Mouse (Mus musculus) megakaryocyte, adult 5-6 weeks (primary cell): Measurements from ENCODE around the gene Mxd1. TPM values are rescaled to one million over a fixed set of nuclear protein-coding genes. Genes with fewer than 3 reads are reported as not detected.

Experiments
- ATAC-seq: 2 replicates; pipeline ENCODE4 v1.8.0; 2016; ENCODE audit warnings: mild to moderate bottlenecking, inconsistent platforms; ENCODE audit not compliant: poor library complexity, severe bottlenecking
- total RNA-seq, 2 experiments: library from RNA; stranded (forward) in 1 of 2; stranded (reverse) in 1 of 2; fragments of 153-499, 151-499 nt in 1 of 2; fragments of 221-1000, 200-1000 nt in 1 of 2; gene quantifications; 2 replicates each; pipeline versions ENCODE4 v1.2.3 to v1.2.4; 2015 to 2017

Gene Mxd1
- total RNA-seq (2015) (70.4 and 76.0 TPM in 2 replicates), total RNA-seq (2017) (87.1 and 120 TPM in 2 replicates)

DNA sequence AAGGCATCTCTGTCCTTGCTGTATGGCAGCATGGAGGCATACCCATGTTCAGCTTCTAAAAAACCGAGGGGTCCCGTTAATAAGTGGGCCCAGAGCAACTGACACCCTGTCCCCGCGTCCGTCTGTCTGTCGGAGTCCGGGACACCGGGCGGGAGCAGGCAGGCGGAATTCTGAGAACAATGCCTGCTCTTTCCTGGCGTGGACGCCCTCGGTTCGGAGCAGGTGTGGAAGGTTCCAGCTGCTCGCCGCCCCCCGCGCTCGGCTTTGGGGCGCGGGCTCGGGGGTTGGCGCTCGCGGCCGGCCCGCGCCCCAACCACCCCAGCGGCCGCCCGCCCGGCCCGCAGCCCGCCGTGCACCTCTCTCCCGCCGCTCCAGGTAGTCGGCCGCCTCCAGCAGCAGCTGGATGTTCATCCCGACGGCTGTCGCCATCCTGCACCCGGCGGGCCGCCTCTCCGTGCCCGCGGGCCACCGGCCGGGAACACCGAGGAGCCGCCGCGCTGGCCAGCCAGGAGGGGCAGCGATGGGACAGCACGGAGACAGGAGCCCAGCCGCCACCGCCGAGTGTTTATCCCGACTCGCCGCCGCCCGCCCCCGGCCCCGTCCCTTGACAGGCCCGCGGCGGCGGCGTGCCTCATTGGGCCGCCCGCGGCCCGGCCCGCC is at the start of gene Mxd1:
TSS of gene Mxd1 (minus strand) at position 582 of the 660 bp plus-strand sequence.
- ATAC-seq = no peak

DNA sequence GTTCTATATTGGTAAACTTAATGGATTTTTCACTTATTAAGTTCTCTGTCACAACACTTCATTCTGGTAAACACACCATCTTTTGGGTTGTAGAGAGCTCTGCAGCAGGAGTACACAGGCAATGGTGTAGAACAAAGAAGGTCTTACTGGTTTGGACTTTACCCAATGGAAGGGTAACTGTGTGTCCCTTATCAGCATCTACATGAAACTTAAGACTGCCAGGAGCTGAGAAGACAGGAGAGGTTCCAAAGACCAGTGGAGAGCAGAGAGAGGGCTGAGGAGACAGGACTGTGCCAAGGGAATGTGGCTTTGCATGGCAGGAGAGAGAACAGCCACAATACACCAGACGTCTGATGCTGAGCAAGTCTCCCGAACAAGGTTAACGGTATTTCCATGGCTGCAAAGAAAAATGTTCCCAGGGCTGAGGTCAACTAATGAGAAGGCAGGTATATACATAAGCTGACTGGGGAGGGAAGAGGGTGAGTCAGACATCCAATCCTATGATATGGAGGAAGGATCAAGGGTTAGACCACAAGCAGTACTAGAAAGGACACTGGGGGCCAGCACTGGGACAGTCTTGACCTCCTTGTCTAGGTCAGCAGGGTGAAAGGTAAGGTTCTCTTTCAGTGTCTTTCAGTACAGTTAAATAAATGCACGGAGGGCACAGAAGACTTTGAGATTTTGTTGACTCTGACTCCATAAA is 39.3 kb upstream of the Mxd1 start:
- ATAC-seq = no peak

DNA sequence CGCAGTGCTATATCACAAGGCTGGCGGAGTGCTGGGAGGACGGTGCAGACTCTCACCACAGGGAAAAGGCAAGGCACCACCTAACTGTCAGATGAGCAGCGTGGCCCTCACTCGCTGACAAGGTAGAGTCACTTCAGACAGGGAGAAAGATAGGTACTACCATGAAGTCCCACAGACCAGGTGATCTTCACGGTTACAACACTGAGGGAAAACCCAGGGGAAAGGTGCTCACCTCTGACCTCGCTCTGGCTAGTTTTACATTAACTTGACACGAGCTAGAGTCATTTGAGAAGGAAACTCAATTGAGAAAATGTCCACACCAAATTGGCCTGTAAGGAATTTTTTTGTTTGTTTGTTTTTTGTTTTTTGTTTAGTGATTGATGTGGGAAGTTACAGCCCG is 33.6 kb upstream of the Mxd1 start:
- ATAC-seq = no peak

DNA sequence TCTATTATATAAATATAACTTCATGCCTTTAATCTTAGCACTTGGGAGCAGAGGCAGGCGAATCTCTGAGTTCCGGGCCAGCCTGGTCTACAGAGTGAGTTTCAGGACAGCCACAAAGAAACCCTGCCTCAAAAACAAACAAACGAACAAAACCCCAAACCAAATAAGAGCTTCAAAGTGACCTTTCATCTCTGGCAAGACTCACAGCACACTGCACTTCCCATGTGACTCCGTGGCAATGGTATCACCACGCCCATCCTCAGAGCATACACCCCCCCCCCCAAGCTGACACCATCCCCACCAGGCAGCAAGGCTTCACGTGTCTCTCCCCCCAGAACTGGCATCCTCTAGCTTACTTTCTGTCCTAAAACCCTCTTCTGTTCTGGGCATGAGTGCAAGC is 28.9 kb upstream of the Mxd1 start:
- ATAC-seq = no peak

DNA sequence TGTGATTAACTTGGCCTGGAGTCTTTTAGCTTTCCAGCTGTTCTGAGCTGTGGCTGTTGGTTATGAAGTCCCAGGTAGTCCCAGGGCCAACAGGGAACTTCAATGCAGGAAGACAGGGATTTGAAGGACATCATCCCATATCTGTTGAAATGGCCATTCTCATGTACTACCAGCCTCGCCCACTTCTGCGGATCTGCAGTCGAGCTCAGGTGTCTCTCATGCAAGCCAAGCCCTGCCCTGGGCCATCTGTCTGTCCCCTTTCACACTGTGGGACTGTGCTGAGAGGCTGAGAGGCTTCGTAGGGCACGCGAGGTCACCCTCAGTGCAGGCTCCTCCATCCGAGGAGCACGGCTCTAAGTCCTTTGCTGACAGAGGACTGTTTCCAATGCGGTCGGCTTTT is 27.3 kb upstream of the Mxd1 start:
- no peak for ATAC-seq

DNA sequence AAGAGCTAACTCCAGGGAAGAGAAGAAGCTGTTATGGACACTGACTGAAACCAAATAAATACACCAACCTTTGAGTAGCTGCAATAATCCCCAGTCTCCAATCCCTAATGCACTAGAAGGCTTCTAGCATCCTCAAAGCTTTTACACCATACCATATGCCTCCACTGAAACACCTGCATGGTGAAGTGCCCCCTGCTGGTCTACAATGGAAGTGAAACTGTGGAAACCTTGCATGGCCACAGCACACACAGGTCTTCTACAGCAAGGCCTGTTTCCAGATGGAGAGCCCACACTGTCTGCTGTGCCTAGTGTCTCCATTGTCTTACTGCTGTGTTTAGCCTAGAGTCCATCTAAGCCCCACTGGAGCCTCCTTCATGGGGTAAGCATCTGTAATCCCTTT is 25.5 kb upstream of the Mxd1 start:
- peak; percentile 92 for ATAC-seq

DNA sequence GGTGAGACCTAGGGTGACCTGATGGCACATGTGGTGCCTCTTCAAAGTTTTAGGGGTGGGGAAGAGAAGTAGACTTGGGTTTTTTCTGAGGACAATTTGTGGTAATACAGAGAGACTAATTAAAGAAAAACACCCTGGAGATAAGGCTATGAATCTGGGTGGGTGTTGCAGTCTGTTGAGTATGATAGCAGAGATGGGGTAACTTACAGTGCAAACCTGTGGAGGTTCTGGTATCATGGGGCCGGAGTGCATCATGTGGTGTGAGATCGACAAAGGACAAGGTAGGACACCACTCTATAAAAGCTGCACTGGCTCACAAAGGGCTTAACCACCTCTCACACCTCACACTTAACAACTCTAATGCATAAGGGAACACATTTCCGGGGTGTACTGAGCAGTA is 20.7 kb upstream of the Mxd1 start:
- ATAC-seq = no peak

DNA sequence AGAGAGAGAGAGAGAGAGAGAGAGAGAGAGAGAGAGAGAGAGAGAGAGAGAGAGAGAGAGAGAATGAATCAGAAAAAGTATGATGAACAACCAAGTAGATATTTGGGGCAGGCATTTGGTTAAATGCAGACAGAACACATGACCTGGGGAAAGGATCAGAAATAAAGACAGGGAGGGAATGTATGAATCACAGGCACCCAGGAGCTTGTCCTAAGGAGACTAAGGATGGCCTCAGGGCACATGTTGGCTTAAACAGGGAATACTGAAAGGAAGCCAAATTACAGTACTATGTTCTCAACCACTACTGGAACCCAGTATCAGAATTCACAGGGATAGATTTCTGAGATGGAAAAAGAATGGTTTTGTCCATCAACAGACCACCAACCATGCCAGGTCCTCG is 18.0 kb upstream of the Mxd1 start:
- no peak for ATAC-seq

DNA sequence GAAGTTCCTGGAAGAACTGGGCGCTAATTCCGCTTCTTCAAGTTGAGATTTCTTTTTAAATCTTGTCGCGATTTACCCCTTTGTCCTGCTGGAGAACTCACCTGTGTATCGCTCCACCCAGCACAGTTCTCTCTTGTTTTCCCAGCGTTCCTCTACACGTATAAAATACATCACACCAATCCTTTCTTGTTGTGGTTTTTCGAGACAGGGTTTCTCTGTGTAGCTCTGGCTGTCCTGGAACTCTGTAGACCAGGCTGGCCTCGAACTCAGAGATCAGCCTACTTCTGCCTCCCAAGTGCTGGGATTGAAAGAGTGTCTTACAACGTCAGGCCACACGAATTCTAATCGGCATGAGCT is 15.7 kb upstream of the Mxd1 start:
- ATAC-seq = no peak

DNA sequence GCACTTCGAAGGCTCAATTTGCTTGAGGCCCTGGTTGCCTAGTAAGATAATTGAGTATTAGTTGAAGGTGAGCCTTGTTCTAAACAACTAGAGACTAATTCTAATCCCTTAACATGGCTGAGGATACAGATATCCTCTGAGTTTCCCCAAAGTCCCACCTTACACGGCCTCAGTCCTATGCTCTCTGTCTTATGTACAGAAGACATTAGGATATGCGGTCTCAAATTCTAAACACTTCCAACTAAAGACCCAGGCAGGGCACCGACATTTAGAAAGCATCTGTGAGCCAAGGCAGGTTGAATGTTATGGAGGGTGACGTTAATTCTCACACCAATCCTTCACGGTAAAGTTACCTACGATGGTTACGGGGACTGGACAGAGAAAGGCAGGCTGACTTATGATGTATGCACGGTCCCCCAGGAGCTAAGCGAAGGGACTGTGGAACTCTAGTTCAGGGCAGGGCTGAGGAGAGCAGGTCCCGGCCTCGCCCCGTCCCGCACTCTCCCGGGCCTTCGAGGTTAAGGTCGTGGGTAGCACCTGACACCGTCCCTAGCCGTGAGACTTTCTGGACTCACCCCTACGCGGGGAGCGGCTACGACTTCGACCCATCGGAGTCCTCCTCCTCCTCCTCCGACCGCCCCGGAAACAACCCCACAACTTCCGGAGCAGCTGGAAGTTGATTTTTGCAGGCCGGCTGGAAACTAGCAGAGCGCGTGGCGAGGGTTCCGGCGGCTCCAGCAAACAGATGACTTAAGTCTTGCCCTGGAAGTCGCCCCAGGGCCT is 15.1 kb upstream of the Mxd1 start, which contains the start of gene Snrnp27:
TSS of gene Snrnp27 (minus strand) at position 651 of the 783 bp plus-strand sequence.
- ATAC-seq = peak; percentile 100

DNA sequence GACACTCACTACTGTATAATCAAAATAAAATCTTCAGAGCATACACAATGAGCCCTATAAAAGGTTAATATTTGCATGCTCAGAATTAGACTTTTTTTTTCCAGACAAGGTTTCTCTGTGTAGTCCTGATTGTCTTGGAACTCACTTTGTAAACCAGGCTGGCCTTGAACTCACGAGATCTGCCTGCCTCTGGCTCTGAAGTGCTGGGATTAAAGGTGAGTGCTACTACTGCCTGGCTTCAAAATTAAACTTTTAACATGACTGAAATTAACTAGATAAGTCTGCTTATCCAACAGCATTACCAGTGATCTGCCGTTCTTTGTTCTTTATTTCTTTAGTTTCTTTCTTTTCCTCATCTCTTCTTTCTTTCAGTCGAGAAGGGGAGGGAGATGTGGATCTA is 12.3 kb upstream of the Mxd1 start:
- no peak for ATAC-seq

DNA sequence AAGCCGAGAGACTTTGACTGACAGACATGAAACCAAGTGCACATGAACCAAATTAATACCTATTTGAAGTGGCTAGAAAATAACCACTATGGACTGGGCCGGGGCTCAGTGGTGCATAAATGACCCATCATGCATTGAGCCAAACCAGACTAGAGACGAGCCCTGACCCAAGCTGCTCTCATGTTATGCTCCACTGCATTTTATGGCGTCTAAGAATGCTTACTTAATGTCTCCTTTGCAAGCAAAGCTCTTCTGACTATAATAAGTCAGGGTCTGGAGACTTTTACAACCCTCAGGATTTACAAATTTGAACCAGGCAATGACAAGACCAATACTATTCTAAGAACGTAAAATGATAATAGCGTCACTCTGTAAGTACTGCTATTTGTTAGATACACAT is 9.4 kb upstream of the Mxd1 start:
- ATAC-seq = no peak

DNA sequence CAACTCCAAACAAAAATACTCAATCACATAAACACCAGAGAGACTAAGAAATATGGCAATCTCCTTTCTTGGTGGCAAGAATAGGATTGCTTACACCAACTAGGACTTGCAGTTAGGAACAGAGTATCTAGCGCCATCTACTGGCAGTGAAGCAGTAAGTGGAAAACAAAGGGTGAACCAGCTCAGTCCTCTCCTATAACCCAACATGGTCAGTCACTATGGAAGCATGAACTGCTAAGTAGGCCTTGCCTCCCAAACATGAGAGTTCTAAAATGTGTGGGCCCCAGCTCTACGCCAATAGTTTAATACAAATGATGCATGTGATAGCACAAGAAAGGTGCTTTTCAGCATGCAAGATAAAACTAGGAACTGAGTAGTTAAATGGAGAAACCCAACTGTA is 1.9 kb upstream of the Mxd1 start:
- ATAC-seq = 0 out of 2 replicates have a peak, but pooled peaks have one; percentile 22

DNA sequence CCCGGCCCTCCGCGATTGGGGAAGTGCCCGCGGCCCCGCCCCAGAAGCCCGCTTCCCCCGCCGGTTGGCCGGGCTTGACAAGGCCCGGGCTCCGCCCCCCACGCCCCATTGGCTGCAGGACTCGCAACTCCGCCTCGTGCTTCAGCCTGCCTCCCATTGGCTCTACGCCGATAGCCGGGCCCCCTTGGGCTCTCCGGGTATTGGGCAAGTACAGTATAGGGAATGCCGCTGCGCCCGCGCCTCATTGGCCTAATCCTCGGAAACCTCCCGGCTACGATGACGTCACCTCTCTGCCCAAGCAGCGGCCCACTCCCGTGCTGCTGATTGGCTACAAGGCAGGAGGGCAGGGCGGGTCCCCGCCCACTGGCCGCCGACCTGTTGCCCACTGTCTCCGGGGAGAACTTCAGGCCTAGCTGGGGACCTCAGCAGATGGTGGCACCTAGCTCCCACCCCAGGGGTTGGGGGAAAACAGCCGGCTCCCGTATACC is 323 bp upstream of the Mxd1 start:
- peak; percentile 85 for ATAC-seq

DNA sequence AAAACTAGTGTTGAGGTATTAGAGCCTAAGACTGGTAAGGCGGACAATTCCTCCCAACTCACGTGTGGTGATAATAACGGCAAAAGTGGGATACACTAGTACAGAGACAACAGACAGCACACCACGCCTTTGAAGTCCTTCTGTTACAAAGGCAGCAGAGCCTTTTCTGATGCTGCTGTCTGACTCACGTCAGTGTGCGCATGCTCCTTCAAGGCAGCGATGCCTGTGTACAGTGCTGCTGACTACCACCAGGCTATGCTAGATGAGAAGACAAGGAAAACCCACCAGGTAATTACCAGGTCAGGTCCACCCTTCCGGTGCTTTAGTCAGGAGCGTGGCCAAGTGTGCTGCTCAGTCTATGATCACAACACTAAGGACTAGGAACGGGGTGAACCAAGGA is 1.9 kb downstream of the Mxd1 start:
- ATAC-seq = no peak

DNA sequence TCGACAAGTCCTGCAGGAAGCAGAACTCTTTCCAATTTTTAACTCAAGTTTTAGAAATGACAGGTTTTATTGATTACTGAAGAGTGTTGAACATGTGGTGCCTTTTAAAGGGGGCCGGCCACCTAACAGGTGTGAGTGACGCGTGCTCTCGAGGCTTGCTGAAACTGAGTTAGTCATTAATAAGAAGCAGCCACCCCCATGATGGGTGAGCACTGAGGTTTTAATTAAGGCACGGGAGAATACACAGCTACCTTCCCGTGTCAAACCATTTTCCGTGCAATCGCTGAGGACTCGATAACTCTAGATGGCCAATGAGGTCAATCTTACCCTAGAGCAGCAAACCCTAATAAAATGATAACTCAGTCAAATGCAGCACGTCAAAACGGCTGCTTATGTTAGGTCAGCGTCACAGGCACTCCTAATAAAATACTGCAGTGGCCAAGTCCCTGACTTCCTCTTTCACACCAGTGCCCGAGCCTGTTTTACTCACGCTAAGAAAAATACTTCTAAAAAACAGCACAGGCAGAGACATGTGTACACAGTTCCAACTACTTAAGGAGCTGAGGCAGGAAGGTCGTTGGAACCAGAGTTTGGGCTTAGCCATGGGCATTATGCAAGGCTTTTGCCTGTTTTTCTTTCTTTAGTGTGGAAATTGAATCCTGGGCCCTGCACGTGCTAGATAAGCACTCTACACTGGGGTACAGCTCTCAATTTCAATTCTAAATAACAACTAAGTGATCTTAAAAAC is 3.2 kb downstream of the Mxd1 start:
- 0 out of 2 replicates have a peak, but pooled peaks have one; percentile 8 for ATAC-seq

DNA sequence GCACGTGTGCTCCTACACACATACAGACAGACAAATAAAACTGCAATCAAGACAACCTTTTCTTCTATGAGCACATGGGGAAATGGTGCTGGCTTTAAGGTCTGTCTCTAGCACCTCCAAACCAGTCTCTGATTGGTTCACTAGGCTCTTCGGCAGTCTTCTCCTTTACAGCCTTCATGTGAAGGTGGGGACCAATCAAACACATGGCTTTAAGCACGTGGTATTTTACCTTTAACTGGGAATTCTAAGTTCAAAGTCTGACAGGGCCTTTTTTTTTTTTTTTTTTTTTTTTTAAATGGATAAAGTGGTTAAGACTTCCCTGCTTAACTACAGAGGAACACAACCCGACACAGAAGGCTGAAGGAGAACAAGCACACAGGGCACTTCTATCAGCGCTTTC is 3.9 kb downstream of the Mxd1 start:
- no peak for ATAC-seq

DNA sequence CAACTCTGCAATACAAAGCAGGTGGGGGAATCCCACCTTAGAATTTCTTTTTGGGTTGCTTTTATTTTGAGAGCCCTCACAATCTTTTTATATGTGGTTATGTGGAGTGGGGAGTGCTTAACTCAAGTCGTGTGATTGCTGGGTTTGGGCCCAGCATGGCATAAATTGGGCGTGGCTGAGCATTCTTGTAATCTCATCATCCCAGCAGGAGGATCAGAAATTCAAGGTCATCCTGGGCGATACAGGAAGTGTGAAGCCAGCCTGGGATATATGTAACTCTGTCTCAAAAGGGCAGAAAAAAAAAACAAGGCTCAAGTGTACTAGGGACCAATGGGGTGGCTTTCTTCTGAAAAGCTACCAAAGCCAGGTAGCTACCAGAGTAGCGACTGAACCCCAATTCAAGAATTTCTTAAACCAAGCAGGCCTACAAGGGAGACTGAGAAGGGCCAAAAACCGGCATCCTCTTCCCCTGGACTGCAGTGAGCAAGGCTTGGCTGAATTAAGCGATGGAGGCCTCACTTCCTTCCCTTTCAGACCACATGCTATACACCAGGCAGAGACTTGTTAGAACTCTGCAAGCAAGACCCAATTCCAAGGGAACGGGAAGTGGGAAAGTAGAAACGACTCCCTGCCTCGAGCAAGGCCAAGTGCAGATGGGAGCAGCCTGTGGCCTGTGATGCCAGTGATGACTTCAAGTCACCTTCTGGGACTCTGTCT is 8.6 kb downstream of the Mxd1 start:
- peak; percentile 25 for ATAC-seq

DNA sequence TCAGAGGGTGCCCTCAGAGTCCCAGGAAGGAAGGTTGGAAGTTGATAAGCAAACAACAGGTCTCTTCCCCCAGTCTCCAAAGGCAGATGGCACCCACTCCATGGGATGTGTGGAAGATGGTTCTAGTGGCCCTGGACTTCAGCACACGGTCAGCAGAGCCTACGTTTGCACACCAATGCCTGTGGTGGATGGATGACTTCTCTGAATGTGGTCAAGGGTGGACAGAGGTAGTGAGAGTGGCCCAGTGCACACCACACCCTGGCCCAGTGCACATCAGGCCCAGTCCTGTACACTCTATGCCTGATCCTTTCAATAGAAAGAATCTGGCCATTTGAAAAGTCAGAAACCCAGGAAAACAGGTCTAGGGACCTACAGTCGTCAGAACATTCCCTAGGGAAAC is 10.5 kb downstream of the Mxd1 start:
- no peak for ATAC-seq

DNA sequence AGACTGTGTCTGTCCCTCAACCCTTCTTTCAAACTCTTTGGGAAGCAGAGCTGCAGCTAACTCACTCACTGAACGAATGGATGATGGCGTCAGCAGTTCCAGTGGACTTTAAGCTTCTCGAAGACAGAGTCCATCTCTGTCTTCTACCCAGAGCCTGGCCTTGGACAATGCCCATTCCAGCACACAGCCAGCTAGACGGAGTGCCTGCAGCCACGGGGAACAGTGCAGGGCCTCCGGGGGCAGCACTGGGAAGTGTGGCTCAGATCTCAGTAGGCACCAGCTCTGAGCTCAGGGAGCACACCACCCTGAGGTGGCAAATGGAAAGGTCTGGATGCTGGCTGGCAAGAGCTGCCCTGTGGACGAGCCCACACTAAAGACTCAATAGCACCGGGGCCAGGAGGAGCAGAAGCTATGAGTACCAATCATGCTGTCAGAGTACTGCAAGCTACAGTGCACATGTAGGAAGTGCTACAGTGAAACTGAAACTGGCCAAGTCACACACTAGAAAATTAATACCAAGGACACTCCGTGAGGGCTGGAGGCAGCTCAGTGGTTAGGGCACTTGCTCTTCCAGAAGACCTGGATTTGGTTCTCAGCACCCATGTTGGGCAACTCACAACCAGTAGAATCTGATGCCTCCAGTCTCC is 14.6 kb downstream of the Mxd1 start:
- peak; percentile 40 for ATAC-seq
